Mouse (Mus musculus): Measurements from ENCODE around the gene Acnat1.
"Not testable (repeated sequence)": the region's sequence is repeated elsewhere in the genome, so short reads cannot be mapped to it uniquely, and the experiment has no call there.

Acnat1 gene

GRCm38 (mm10) chr4:49456171-49456570 is 17.5 kb downstream of the Acnat1 start:
- no peak for DNase-seq (ENCODE audit: low read depth)

GRCm38 (mm10) chr4:49451848-49452551 is 21.7 kb downstream of the Acnat1 start:
- no peak for DNase-seq (ENCODE audit: low read depth)

DNA sequence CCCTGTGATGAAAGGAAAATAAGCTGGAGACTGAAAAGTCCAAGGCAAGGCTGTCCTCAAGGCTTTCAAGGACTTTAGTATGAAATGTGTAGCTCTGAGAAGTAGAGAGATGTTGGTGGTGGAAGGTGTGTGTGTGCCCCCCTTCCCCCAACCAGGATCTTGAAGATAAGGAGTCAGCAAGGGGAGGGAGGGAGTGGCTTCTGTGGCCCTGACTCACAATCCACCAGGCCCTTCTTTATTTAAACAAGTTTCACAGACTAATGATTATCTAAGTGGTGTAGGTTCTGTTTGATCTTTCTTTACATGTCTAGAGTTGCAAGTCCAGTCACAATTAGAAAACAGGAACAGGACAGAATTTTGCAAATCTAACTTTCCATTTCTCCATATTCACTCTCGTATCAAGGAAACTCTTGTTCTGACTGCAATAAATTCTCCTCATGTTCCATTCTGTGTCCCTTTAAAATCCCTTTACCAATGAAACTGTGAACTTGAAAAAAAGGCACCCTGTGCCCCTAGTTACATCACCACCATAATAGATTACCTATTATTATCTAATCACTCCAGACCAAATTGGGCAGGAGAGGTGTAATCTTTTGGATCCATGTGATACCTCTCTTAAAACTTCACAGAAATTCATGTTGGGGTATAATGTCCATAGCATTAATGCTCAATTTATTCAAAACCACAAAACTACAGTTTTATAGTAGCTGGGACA is 22.4 kb downstream of the Acnat1 start:
- DNase-seq (ENCODE audit: low read depth): not testable (repeated sequence)

DNA sequence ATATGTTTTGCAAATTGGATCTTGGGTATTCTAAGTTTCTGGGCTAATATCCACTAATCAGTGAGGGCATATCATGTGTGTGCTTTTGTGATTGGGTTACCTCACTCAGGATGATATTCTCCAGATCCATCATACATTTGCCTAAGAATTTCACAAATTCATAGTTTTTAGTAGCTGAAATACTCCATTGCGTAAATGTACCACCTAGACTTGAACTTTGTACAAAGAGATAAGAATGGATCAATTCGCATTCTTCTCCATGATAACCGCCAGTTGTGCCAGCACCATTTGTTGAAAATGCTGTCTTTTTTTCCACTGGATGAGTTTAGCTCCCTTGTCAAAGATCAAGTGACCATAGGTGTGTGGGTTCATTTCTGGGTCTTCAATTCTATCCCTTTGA is 36.7 kb downstream of the Acnat1 start:
- DNase-seq (ENCODE audit: low read depth): not testable (repeated sequence)

GRCm38 (mm10) chr4:49410151-49410550 is 63.6 kb downstream of the Acnat1 start:
- not testable (repeated sequence) for DNase-seq (ENCODE audit: low read depth)

GRCm38 (mm10) chr4:49407957-49408356 is 65.8 kb downstream of the Acnat1 start, which contains the start of gene Acnat2:
TSS of gene Acnat2 (minus strand) at chr4:49408151.
- DNase-seq (ENCODE audit: low read depth): not testable (repeated sequence)

Data from 416B (cell line).